Mouse (Mus musculus) cerebellum, adult (tissue): ENCODE results near the gene 2310022A10Rik.

Experiments used
- ATAC-seq: cut with Nextera tagmentation; 2 replicates; pipeline ENCODE4 v1.9.2; 2017; ENCODE audit warnings: mild to moderate bottlenecking, moderate library complexity, mixed read lengths; ENCODE audit not compliant: insufficient number of reproducible peaks, low FRiP score, low TSS enrichment

The 2310022A10Rik gene

DNA sequence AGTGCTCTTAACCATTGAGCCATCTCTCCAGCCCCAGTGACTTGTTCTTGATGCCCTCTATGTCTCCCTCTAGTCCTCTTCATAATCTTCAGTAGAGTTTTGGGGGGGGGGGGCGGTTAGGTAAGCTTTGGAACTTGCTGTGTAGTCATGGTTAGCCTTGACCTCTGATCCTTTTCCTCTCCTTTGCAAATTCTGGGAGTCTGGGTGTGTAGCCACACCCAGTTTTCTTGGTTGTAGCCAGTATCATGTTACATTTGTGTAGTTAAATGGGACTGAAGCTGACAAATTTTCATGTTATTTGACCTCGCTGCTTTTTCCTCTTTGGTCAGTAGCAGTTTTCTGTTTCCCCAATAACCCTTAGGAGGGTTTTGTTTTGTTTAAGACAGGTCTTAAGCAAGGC lies 33.8 kb downstream of the 2310022A10Rik start:
- no peak for ATAC-seq

DNA sequence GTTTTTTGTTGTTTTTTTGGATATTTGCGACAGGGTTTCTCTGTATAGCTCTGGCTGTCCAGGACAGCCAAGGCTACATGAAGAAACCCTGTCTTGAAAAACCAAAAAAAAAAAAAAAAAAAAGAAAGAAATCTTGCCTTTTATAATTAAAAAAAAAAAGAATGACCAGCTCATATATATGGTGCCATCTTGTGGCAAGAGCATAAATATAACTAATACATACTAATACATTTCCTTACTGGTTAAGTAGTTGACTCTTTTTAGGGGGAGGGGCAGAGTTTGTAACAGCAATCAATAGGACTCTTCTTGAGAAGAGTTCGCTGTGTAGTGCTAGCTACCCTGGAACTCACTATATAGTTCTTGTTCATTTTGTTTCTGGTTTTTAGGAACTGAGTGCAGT lies 34.7 kb downstream of the 2310022A10Rik start:
- no peak for ATAC-seq

DNA sequence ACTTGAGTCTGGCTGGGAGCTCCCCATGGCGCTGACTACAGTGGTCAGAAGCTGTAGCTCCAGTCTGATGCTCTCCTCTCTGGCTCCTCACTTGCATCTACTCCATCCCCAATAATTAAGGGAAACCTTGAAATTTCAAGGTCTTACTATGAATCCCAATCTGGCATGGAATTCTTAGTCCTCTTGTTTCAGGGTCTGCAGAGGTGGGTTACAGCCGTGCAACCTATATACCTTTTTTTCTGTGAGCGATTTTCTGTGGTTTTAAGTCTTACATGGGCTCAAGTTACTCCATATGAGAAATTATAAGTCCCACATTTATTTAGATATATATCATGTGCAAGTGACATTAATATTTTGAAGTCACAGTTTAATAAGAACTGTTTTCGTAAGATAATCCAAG lies 37.1 kb downstream of the 2310022A10Rik start:
- ATAC-seq: no peak

DNA sequence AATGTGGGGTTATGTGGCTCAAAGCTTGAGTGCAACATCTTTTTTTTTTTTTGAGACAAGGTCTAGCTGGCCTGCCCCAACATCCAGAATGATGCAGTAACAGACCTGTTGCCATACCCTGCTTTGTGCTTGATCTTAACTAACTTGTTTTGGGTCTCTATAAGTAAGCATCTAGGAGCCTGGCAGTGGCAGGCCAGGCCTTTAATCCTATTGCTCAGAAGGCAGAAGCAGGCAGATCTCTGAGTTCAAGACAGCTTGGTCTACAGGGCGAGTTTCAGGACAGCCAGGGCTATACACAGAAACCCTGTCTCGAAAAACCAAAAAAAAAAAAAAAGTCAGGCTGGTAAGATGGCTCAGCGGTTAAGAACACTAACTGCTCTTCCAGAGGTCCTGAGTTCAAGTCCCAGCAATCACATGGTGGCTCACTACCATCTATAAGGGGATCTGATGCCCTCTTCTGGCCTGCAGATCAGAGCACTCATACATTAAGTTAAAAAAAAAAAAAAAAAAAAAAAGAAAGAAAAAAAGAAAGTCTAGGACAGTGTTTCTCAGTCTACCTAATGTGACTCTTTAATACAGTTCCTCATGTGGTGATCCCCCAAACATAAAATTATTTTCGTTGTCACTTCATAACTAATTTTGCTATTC lies 37.7 kb downstream of the 2310022A10Rik start:
- no peak for ATAC-seq

DNA sequence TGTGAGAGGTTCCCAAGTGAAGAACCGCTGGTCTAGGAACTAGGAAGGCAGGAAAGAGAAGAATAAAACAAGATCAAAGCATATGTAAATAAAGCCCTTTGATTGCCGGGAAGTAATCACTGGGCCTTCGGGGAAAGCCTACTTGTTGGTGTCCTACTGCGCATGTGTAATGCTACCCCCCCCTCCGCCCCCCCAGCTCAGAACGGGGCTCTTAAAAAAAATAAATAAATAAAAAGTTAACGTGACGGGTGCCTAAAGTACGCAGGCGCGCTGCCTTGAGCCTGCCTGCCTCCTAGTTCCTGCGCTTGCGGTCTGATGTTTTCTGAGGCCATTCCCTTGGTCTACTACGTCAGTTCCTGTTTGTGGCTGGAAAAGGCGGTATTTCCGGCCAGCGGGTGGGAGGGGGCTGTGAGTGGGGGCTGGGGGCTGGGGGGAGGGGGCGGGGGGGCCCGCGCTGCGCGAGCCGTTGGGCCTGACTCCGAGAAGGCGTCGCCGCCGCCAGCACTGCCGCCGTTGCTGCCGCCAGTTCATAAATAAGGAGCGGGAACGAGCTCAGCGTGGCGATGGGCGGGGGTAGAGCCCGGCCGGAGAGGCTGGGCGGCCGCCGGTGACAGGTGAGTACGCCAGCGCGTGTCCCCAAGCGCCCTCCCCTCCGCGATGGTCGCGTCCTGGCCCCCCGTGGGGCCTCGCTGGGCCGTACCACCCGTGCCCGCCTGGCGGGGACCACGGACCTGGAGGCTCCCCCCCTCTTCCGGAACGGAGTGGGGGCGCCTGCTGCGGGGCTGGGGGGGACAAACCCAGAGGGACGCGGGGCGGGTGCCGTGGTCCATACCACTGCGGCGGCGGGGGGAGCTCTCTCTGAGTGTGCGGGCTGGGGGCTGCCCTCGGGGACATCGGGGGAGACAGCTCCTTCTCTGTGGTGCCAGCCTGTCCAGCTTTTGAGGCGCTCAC lies 38.5 kb downstream of the 2310022A10Rik start, which contains the start of gene Akt2:
Gene Akt2, plus strand, starts transcription at position 287 of the 951 bp plus-strand sequence.
- peak; percentile 86 for ATAC-seq

DNA sequence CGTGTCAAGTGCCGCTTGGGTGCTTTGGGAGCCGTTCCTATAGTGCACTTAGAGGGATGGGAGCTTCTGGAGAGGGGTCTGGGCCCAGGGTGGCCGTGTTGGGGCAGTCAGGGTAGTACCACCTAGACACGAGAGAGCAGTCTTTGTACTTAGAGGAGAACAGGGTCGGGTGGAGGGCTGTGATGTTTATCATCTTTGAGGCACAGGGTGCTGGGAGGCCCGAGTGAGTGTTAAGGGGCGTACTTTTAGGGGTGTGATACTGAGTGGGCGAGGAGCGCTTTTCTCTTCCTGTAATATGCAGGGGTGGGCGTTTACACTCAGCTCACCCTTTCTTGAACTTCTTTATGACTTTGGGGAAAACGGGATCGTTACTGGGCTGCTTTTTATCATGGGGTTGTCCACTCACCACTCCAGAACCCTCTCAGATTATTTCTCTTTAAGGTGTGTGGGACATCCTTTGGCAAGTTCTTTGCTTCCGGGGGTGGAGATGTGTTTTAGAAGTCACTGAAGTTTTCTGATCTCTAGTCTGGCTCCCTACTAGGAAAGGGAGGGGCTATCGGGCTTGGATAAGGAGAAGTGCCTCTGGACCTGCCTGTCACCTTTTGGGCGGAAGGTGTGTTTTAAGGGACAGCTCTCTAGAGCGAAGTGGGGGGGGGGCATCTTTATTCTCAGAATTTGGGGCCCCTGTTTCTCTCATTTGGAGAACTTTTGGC lies 39.3 kb downstream of the 2310022A10Rik start:
- ATAC-seq: peak; percentile 1; the same call in 1 of the 2 replicates

DNA sequence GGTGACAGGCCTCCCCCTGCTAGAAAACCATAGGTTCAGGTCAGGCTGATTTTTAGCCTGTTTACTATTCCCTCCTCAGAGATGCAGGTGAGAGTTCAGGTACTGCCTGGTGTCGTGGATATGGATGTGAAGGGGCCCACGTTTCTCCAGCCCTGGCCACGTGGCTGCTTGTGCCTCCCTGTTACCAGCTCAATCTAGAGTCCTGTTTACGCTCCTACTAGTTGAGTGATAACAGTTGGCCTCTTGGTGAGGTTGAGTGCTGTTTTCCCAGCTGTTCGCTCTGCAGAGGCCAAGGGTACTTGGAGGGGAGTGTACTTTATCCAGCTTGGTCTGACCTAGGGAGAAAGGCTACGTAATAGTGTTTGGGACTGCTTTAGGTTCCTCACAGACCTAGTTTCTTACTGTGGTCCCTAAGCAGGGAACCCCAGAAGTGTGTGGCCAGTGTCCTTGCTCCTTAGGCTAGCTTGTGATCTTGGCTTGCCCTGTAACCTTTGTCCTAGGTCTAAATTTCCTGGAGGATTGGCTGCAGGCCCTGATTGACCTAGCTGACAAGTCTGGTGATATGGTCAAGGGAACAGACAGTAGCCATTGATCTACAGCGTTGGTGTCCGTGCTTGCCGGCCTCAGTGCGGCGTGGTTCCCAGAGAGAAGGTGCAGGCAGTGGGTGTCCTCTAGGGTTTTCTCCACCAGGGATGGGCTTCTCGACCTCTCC lies 40.1 kb downstream of the 2310022A10Rik start:
- no peak for ATAC-seq

DNA sequence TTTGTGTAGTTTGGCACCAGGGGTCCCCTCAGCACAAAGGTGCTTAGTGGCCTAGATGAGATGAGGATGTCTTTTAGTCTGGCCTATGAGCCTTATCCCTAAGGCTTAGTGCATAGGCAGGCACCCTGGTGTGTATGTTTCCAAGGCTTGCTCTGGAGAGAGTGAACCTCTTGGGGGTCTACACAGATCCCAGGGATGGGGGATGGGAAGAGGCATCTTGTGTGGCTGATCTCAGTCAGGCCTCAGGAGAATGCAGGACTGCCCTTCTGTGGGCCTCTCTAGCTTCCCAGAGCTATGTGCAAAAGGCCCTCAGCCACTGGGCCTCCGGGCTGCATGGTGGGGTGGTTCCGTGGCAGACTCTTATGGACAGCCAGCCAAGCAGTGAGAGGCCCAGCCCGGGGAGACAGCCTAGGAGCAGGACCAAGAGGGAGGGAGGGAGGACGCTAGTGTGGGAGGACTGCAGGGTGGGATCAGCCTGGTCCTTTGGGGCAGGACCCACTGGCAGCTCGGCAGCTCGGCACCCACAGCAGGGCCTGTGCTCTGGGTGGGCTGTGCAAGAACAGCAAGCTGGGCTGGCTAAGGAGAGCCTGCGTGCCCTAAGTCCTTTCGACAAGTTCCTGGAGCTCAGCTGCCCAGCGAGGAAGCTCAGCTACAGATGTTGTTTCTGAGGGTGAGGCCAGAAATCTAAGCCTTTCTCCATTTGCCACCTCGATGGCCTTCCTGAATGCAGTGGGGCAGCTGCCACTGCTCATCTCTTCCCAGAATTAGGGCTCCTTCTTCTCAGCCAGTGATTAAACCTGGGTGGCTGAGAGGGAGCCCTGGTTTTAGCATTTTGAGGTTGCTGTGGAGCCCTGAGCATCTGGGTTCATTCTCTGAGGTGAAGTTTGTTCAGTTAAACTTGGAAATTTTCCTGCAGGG lies 43.8 kb downstream of the 2310022A10Rik start:
- ATAC-seq: no peak

DNA sequence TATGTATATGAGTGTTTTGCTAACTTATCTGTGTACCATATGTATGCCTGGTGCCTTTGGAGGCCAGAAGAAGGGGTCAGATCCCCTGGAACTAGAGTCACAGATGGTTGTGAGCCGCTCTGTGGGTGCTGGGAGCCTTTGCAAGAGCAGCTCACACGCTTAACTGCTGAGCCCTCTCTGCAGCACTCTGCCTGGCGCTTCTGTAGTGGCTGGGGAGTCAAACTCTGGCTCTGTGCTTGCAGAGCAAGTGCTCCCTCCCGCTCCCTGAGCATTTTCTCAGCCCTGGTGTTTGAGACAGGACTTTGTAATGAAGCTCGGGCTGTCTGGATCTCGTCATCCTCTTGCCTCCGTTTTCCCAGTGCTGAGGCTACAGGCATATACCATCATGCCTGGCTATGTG lies 45.0 kb downstream of the 2310022A10Rik start:
- no peak for ATAC-seq

DNA sequence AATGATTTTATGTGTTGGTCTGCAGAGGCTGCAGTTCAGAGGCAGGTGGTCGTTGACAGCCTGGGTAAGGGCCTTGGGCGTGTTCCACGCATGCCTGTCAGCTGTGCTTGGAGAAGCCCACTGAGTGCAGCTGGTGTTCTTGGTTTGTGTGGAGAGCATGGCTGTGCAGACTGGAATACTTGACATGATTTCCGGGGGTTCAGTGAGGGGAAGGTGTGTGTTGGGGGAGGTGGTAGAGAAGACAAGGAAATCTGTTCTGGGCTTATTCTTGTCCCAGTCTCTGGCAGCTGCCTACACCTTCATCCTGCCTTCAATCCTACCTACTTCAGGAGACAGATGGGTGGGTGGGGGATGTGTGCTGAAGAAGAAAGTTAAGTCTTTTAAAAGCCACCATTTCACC lies 48.6 kb downstream of the 2310022A10Rik start:
- ATAC-seq: no peak

DNA sequence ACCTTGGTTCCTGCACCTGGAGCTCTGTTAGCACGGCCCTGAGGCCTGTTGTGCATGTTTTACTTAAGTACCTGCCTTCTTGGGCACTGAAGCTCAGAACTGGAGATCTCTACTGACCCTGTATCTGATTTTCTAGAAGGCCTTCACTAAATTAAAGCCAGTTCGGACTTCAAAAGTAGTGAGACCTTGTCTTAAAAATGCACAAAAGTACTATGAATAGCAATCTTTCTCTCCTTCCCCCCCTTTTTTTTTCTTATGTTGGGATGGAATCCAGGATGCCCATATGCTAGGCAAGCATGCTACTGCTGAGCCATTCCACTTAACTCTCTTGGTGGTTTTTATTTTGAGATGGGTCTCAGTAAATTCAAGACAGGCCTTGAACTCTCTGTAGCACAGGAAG lies 49.1 kb downstream of the 2310022A10Rik start:
- ATAC-seq: no peak

DNA sequence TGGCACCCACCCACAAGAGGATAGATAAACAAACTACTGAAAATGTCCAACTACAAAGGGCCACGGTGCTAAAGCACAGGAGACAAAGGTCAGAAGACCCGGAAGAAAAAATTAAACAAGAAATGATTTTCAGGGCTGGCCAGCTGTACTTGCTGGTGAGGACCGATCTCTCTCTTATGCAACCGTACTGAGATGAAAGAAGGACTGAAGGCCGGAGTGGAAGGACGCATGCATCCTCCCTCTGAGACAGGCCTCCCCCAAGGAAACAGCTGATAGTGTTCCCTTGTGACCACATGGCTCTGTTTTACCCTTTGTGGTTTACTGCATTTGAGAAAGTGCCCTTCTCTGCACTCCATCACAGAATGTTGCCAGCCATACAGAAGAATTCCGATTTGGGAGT lies 49.8 kb downstream of the 2310022A10Rik start:
- ATAC-seq: no peak

DNA sequence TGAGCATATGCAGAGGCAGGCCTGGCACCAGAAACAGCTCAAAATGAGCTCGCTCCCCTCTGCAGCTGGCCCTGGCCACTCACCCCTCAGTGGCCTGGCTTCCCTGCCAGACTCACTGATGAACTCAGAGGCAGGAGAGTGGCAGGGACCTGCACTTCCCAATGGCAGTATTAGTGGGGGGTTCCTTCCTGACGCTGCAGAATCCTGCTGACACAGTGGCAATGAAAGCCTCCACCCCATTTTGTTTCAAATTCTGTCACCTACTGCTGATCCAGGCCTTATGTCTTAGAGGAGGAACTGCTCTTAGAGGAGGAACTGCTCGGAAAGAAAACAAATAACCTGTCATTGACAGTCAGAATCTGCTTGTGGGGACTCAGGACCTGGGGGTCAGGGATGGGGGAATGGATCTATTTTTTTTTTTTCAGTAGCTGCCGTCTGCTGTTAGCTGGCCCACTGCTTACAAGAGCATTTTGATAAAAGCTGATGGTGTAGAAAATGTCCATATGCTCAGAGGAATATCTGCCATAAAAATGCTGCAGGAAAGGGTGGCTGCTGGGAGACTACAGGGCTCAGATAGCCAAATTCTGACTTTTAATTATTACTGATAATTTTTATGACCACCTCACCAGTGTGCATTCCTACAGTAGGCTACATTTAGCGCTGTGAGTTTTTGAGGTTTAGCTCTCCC lies 51.8 kb downstream of the 2310022A10Rik start:
- ATAC-seq: peak; percentile 28; the same call in 1 of the 2 replicates

DNA sequence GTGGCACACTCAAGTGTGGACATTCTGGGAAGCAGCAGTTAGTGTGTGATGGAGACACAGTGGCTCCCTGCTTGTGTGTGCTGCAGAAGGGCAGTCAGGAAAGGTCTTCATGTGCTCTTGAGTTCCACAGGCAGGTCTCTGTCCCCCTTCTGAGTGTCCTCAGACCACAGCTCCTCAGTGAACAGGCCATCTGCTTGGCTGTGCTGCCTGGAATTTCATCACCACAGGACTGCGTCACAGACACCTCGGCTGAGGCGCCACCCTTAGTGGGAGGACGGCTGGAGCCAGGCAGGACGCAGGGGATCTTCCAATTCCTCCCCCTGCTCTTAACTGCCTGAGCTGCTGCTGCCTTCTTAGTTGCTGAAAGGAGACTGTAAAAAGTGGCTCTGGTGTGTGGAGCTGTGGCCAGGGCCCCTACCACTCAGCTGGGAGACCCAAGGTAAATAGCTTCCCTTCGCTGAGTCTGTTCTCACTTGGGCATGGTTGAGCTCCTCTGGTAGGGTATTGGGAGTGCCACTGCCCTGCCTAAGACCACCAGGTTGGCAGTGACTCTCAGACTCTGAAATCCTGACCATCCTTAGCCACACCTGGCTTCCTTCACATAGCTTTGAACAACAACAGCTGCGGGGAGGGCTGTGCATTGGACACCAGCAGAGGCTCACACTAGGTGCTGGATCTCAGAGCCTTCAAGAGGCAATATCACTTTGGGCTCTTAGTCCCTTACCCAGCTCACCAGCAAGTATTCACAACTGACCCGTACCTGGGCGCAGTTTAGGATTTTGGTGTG lies 52.7 kb downstream of the 2310022A10Rik start:
- ATAC-seq: peak; percentile 29; the same call in 1 of the 2 replicates

DNA sequence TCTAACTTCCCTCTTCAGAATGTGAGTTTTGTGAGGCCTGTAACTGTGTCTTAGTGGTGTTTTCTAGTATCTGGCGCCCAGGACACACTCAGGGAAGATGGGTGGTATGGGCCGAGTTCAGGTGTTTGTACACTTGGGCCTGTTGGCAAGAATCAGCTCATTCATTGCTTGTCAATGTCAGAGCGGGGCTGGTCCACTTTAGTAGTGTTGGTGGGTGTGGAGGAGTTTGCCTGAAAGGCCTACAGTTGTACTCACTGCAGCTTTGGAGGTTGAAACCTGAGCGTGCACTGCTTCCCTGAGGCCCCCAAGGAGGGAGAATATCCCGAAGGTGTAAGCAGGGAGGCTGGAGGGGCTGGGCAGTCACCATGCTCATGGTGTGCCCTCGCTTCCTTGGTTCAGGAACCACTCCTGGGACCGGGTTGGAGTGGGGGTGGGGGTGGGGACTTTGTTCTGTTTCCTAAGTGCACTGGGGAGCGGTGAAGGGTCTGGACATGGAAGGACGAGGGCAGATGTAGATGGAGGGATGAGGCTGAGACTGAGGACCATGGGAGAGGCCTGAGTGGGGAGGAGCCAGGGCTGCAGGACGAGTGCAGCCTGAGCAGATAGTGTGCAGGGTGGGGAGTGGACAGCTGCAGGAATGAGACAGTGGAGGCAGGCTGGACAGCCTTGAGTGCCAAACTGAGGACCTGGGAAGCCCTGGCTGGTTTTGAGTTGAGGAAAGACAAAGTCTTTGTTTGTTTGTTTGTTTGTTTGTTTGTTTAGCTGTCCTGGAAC lies 53.6 kb downstream of the 2310022A10Rik start:
- ATAC-seq: no peak

DNA sequence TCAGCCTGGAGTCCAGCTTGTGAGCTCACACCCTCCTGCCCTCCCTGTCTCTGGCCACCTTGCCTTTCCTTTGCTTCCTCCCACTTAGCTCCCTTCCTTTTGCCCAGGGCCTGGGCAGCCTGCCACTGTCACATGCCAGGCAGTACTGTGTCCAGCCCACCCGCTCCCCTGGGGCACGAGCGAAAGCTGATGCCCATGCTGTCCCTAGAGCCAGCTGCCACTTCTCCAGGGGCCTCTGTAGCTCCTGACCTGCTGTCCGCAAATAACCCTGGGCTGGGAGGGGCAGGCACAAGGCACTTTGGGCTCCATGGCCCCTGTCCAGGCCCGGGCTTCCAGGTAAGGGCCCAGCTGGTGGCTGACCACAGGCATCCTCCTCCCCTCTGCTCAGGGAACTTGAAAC lies 54.5 kb downstream of the 2310022A10Rik start:
- ATAC-seq: peak; percentile 54

DNA sequence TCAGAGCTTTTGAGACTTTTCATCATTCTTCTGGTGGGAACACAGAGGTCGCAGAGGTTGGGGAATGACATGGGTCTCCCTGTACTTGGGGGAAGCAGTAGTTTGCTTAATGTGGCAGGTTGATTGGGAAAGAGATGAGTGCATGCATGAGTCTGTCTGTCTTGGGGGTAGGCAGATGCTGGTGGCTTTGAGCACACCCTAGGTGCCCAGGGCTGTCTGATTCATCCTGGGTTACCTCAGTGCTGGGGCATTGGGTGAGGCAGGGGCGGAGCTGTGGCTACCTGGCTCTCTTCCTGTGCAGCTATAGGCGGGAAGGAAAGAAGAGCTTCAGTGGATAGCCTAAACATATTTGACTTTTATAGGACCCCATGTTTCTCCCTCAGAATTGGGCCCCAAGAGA lies 55.1 kb downstream of the 2310022A10Rik start:
- ATAC-seq: no peak
